Mouse (Mus musculus): ENCODE results near the gene Tbx6. TPM values are rescaled to one million over a fixed set of nuclear protein-coding genes. Genes with fewer than 3 reads are reported as not detected.
A peak's percentile ranks its signal among the peaks of the same experiment; 100 is the strongest.
"Not testable (repeated sequence)": the region's sequence is repeated elsewhere in the genome, so short reads cannot be mapped to it uniquely, and the experiment has no call there.

Gene Tbx6
- total RNA-seq, 2 experiments from 2014 or later, result 0.21 to 0.41 TPM

DNA sequence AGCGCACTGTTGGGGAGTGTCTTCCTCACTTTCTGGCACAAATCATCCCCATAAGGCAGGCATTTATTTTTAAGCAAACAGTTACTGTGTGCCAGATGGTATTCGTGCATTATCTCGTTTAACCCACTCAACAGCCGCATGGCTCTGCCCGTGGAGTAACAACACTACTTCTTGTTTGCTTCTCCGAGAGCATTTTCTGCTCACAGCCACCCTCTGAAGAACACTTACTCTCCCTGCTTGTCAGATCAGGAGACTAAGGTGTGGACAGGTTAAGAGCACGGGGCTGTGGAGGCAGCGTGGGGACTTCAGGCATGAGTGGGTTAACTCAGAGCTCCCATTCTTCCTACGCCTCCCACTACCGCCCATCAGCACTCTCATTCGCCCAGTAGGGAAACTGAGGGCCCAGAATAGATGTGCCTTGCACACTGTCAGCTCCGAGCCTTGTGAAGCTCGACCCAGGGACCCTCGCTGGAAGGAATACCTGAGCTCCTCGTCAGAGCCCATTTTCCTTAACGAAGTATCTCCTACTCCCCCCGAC lies 18.7 kb upstream of the Tbx6 start:
- intact Hi-C loops (cut with DNase I), result loop anchor here (5.0 kb wide), 1 partner anchor 60 kb away; no protein-coding TSS in a partner anchor

DNA sequence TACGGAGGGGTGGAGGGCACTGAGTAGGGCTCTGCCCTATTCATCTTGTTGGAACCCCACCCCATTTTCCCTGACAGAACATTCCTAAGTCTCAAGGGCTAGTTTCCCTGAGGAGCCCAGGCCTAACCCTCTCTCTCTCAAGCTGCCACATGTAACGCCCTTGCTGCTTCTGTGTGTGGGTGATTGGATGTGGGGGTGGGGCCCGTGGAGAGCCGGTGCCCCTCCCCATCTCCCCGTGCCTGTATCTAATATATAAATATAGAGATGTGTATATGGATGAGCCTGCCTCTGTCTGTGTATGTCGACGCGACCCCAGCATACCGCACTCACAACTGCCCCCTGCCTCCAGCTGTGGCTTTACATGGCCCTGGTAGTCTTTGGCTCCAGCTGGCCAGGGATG lies 15.7 kb upstream of the Tbx6 start:
- intact Hi-C loops (cut with DNase I), result no loop called here
- DNase-seq (ENCODE audit: extremely low spot score in 1 of 2, low spot score in 2 of 2), result no peak

More for the DNA sequence above, 18.7 kb upstream of the Tbx6 start:
- no peak for DNase-seq (ENCODE audit: extremely low spot score in 1 of 2, low spot score in 2 of 2)

DNA sequence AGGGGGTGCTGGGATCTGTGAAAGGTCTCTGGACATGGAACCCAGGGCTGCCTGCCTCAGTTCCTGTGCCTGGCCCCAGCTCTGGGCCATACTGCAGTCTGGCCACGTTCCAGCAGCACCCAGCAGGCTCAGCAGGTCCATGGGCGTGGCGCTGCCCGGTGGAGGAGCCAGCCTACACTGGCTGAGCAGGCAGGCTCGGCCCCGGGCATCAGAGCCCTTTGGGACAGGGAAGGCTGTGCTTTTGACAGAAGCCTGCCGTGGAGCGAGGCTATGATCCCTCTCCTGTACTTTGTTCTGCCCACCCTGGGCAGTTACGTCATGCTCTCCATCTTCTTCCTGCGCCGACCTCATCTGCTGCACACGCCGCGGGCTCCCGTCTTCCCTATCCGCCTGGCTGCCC lies 15.1 kb upstream of the Tbx6 start, which contains the start of gene Gdpd3:
TSS of gene Gdpd3 (plus strand) at position 134 of the 400 bp plus-strand sequence.
- intact Hi-C loops (cut with DNase I), result no loop called here
- DNase-seq (ENCODE audit: extremely low spot score in 1 of 2, low spot score in 2 of 2), result no peak

DNA sequence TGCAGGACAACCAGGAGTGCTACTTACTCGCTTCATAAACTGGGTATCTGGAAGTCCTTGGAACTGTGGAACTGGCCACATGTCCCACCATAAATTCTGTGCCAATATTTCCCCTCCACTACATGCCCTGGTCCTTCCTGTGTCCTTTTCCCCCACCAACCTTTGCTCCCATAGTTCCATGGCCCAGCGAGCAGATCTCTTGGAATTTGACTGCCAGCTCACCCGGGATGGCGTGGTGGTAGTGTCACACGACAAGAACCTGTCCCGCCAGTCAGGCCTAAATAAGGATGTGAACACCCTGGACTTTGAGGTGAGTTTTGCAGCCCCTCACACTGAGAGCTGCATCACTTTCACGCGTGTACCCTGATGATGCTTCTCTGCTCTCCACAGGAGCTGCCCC lies 14.3 kb upstream of the Tbx6 start:
- no peak for DNase-seq (ENCODE audit: extremely low spot score in 1 of 2, low spot score in 2 of 2)
- intact Hi-C loops (cut with DNase I), result no loop called here

DNA sequence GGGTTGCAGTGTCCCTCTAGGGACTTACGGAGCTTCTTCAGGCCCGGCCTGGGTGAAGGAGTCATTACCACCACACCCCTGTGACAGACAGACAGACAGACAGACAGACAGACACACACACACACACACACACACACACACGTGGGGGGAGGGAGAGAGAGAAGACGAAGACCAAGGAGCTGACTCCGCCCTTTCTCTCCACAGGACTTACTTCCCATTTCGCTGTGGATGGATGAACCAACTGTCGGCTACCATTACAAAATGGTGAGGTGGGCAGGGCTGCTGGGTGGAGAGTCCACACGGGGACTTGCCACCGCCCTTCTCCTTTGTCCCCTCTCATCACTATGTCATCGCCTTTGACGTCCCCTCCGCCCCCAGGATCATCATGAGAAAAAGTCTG lies 10.5 kb upstream of the Tbx6 start:
- DNase-seq (ENCODE audit: extremely low spot score in 1 of 2, low spot score in 2 of 2), result no peak
- intact Hi-C loops (cut with DNase I), result no loop called here

DNA sequence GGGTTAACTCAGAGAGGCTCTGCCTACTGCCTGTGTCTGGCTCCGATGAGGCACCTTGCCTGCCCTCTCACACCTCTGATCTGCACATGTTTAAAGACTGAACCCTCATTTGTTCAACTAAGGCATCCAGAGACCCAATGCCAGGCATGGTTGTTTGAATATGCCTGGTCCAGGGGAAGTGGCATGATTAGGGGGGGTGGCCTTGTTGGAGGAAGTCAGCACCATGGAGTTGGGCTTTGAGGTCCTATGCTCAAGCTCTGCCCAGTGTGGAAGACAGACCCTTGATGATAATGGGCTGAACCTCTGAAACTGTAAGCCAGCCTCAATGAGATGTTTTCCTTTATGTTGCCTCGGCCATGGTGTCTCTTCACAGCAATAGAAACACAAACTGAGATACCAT lies 7.9 kb upstream of the Tbx6 start:
- intact Hi-C loops (cut with DNase I), result no loop called here
- DNase-seq (ENCODE audit: extremely low spot score in 1 of 2, low spot score in 2 of 2), result no peak

DNA sequence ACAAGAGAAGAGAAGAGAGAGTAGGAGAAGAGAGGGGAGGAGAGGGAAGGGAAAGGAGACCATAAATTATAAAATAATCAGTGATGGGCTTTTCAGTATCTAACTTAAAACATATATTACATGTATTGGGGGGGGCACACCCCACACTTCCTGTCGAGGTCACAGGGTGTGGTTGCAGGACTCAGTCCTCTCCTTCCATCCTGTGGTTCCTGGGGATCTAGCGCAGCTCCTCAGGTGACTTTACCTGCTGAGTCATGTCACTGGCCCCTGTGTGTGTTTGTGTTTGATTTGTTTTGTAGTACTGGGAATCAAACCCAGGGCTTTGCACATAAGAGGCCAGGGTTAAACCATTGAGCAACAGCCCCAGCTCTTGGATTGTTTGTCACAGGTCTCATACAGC lies 6.8 kb upstream of the Tbx6 start:
- intact Hi-C loops (cut with DNase I), result no loop called here
- DNase-seq (ENCODE audit: extremely low spot score in 1 of 2, low spot score in 2 of 2), result no peak

DNA sequence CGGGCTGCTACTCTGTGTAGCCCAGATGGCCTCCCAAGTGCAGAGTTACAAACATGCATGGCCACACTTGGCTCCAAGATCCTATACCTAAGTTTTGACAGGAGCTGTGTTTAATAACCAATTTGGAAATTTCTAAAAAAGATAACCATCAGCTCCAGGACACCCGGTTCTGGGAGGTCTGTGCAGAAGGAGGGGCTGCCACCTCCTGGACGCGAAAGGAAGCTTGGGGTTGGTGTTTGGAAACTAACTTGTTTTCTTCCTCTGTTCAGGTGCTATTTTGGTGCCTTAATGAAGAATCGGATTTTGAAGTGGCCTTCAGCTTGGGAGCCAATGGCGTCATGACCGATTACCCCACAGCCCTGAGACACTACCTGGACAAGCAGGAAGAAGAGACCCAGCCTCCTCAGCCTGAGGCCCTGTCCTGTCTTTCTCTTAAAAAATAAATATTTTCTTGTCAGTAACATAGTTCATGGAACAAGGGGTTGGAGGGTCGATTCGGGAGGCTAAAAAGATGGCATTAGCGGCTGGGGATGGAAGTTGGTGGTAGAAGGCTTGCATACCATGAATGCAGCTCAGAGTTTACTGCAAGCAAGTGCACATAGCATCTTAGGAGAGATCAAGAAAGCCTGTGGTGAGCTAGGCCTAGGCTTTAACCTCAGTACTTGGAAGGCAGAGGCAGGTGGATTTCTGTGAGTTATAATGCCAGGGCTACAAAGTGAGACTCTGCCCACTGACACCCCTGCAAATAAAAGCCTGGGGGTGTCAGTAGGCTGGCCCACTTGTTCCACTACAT lies 5.9 kb upstream of the Tbx6 start:
- intact Hi-C loops (cut with DNase I), result loop anchor here (5.0 kb wide), 1 partner anchor 73 kb away; no protein-coding TSS in a partner anchor

DNA sequence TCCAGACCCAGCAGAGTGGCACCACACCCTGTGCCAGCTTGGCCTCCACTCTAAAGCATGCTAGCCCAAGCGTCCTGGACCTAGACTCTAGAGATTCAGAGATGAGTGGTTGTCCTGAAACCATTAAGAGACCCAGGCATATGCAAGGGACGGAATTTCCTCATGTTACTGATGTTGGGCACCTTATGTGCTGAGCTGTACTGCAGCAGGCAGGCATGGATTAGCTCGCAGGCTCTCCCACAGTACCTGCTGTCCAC lies 5.4 kb upstream of the Tbx6 start:
- no peak for DNase-seq (ENCODE audit: extremely low spot score in 1 of 2, low spot score in 2 of 2)
- intact Hi-C loops (cut with DNase I), result loop anchor here (5.0 kb wide), 1 partner anchor 74 kb away; no protein-coding TSS in a partner anchor

More for the DNA sequence above, 5.9 kb upstream of the Tbx6 start:
- DNase-seq (ENCODE audit: extremely low spot score in 1 of 2, low spot score in 2 of 2), result no peak

DNA sequence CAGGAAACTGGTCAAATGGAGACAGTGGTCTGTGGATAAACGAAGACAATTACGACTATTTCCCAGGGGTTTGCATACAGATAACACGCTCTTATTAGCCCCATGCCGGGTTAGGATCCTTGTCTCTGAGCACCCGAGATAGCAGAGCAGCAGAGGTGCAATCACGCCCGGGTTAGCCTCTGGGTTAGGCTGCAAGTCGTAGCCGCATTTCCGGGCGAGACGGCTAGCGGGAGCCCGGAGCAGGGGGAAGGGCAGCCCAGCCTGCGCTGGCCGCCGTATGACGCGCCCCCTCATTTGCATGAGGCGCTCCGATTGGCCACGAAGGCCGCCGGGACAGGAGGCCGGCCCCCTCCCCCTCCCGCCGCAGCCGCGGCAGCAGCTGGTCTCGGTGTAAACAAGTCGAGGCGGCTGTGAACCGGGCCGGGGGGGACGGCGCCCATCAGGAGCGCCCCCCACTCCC lies 4.7 kb upstream of the Tbx6 start, which contains the start of gene Ypel3:
TSS of gene Ypel3 (plus strand) at position 358 of the 460 bp plus-strand sequence.
- intact Hi-C loops (cut with DNase I), result loop anchor here (5.0 kb wide), 1 partner anchor 74 kb away; no protein-coding TSS in a partner anchor
- DNase-seq (ENCODE audit: extremely low spot score in 1 of 2, low spot score in 2 of 2), result peak; percentile 91 to 98

DNA sequence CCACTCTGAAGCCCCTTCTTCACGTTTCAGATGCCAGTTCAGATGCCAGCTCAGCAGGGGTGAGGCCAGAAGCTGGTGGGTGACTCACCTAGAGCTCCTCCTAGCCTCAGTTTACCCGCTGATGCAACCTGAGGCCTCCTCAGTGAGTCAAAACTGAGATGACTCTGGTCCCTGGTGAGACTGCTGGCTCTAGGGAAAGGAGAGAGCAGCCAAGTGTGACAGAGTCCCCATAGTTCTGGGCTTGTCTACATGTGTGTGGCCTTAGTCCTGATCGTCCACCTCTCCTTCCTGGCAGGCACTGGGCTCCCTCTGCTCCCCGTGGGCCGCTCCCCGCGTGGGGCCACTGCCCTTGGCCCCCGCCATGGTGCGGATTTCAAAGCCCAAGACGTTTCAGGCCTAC lies 3.8 kb upstream of the Tbx6 start:
- intact Hi-C loops (cut with DNase I), result loop anchor here (5.0 kb wide), 1 partner anchor 75 kb away; no protein-coding TSS in a partner anchor

DNA sequence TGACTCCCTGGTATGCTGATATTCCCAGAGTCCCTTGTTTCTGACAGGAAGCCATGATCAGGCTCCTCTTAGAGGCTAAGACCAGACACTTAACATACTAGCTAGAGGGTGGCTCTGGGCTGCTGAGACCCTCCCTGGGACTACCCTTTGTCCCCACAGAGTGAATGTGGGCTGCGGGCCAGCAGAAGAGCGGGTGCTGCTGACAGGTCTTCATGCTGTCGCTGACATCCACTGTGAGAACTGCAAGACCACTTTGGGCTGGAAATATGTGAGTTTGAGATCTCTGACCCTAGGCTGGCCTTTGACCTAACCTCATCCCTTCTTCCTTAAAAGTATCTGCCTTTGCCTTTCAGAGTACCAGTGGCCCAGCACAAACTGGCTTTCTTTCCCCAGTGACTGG lies 3.1 kb upstream of the Tbx6 start:
- DNase-seq (ENCODE audit: extremely low spot score in 1 of 2, low spot score in 2 of 2), result no peak
- intact Hi-C loops (cut with DNase I), result loop anchor here (5.0 kb wide), 1 partner anchor 76 kb away; no protein-coding TSS in a partner anchor

More for the DNA sequence above, 3.8 kb upstream of the Tbx6 start:
- no peak for DNase-seq (ENCODE audit: extremely low spot score in 1 of 2, low spot score in 2 of 2)

DNA sequence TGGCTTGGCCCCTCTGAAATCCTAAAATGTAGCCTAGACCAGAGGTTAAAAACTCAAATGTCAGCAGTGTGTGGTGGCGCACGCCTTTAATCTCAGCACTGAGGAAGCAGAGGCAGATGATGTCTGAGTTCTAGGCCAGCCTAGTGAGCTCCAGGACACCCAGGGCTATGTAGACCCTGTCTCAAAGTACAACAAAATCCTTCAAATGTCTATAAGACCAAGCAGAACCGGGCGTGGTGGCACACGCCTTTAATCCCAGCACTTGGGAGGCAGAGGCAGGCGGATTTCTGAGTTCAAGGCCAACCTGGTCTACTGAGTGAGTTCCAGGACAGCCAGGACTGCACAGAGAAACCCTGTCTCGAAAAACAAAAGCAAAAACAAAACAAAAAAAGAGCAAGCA lies 2.2 kb upstream of the Tbx6 start:
- intact Hi-C loops (cut with DNase I), result loop anchor here (5.0 kb wide), 1 partner anchor 77 kb away; no protein-coding TSS in a partner anchor

DNA sequence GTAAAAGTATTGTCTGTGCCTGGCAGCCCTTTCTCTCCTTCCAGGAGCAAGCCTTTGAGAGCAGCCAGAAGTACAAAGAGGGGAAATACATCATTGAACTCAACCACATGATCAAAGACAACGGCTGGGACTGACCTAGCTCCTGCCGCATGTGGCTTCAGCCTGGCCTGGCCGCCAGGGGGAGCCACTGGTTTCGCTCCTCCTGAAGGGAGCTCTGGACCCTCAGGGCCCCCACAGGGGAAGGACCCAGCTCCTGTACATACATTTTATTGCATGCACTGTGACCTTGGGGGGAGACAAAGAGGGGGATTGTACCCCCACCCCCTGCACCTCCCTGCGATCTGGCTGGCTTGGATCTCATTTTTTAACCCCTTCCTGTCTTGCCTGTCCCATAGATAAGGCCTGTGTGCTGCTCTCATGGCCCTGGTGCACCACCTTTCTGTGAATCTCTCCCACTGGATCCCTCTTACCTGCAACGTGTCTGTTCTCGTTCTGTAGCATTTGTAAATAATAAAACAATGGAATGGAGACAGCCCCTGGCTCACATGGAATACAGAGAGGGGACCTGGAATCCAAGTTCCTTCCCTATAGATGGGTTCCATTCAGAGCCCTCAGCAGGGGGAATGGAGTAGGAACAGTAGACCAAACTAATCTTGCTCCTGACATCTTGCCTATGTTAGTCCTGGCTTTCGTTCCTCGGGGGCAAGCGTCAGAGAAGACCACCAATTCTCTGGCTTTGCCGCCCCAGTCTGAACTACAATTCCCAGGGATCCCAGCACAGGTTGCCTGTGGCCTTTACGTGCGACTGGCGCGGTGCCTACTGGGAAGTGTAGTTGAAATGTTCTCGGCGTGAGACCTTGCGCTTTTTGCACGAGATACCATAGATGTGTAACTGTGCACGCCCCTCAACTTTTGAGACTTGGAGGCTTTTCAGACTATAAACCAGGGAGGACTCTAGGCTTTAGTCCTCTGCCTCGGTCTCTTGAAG lies 1.0 kb upstream of the Tbx6 start:
- intact Hi-C loops (cut with DNase I), result loop anchor here (5.0 kb wide), 1 partner anchor 78 kb away; no protein-coding TSS in a partner anchor

More for the DNA sequence above, 2.2 kb upstream of the Tbx6 start:
- not testable (repeated sequence) for DNase-seq (ENCODE audit: extremely low spot score in 1 of 2, low spot score in 2 of 2)

DNA sequence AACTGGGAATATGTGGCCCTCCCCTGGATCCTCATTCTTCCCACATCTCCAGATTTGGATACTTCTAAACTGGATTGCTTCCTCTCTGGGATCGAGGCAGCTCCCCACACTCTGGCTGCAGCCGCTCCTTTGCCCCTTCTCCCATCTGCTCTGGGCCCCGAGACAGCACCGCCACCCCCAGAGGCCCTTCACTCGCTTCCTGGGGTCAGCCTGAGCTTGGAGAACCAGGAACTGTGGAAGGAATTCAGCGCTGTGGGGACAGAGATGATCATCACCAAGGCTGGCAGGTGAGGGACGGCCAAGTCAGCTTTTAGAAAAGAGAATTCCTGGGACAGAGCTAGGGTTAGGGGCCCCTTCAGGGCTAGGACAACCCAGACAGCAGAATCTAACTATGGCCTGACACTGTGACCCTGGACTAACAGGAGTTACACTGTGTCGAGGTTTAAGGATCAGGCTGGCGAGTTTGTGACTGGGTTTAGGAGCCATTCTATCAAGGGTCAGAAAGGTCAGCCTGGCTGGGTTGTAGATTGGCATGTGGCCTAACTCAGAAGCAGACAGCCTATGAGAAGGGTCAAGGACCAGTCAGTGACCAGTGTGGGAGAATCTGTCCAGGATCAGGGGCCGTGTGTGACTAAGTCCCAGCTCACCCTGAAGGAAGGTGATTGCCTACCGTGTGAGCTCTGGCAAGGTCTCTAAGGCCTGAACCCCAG lies 533 bp downstream of the Tbx6 start:
- no peak for DNase-seq (ENCODE audit: extremely low spot score in 1 of 2, low spot score in 2 of 2)
- intact Hi-C loops (cut with DNase I), result no loop called here

More for the DNA sequence above, 1.0 kb upstream of the Tbx6 start:
- DNase-seq (ENCODE audit: extremely low spot score in 1 of 2, low spot score in 2 of 2), result peak; percentile 87 to 94

DNA sequence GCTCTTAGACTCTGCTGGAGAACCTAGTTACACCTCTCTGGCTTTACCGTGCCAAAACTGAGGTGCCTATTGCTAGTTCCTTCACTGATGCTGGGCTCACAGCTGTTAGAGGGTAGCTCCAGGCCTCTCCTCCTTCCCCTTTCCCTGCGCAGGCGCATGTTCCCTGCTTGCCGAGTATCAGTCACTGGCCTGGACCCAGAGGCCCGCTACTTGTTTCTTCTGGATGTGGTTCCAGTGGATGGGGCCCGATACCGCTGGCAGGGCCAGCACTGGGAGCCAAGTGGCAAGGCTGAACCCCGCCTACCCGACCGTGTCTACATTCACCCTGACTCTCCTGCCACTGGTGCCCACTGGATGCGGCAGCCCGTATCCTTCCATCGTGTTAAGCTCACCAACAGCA lies 1.4 kb downstream of the Tbx6 start:
- intact Hi-C loops (cut with DNase I), result no loop called here
- no peak for DNase-seq (ENCODE audit: extremely low spot score in 1 of 2, low spot score in 2 of 2)

DNA sequence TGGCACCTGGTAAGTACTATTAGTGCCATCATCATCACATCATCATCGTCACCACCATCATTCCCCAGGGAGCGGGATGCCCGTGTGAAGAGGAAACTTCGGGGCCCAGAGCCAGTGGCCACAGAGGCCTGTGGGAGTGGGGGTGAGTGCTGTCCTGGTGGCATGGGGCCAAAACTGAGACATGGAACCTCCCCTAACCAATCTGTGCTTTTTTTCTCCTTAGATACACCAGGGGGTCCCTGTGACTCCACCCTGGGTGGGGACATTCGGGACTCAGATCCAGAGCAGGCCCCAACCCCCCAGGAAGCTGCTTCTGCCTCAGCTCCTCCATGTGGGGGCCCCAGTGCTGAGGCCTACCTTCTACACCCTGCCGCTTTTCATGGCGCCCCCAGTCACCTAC lies 3.2 kb downstream of the Tbx6 start:
- intact Hi-C loops (cut with DNase I), result no loop called here
- DNase-seq (ENCODE audit: extremely low spot score in 1 of 2, low spot score in 2 of 2), result no peak

DNA sequence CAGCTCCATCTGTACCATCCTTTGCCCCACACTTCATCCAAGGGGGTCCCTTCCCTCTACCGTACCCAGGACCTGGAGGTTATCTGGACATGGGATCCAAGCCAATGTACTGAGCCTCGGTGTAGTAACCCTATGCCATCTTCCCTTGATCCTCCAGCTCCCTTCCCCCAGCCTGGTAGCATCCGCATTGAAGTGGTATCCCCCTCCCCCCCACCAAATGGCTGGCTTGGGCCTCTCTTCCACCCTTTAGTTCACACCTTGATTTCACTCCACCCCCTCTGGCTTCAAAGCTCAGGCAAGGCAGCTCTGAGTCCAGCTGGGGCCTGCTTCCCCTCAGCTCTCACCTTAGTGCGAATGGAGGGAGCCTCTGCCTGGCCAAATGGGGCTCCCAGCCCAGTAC lies 3.8 kb downstream of the Tbx6 start:
- DNase-seq (ENCODE audit: extremely low spot score in 1 of 2, low spot score in 2 of 2), result no peak
- intact Hi-C loops (cut with DNase I), result no loop called here

Measured in left cerebral cortex, postnatal 10 days (tissue).